Mouse (Mus musculus) ES-E14 (cell line): Measurements from ENCODE around the gene Klrb1f. TPM values are rescaled to one million over a fixed set of nuclear protein-coding genes. Genes with fewer than 3 reads are reported as not detected.
"Not testable (repeated sequence)": the region's sequence is repeated elsewhere in the genome, so short reads cannot be mapped to it uniquely, and the experiment has no call there.

Experiments used
- DNase-seq: peaks from one replicate; pipeline ENCODE4 v3.0.0-alpha.2; 2013; ENCODE audit warnings: low read depth, low spot score
- H3K27ac ChIP-seq: 2 replicates; pipeline ENCODE4 v1.5.1; 2012; ENCODE audit warnings: low read depth, mild to moderate bottlenecking, low read length, moderate library complexity, mixed read lengths; ENCODE audit not compliant: poor library complexity, insufficient read depth, severe bottlenecking
- H3K36me3 ChIP-seq: 2 replicates; pipeline ENCODE4 v1.6.1; 2012; ENCODE audit warnings: mild to moderate bottlenecking, low read length, moderate library complexity, mixed read lengths; ENCODE audit not compliant: control insufficient read depth, poor library complexity, insufficient read depth, severe bottlenecking
- H3K4me1 ChIP-seq, 2 experiments: fragments of 150-350 bp in 1 of 2; sonication (generic) in 1 of 2; 2 replicates each; pipeline ENCODE4 v1.6.1; 2012; ENCODE audit warnings: low read length in 2 of 2, mild to moderate bottlenecking in 1 of 2, mixed read lengths in 1 of 2; ENCODE audit not compliant: control insufficient read depth in 2 of 2, insufficient read depth in 2 of 2, poor library complexity in 1 of 2
- H3K4me3 ChIP-seq, 2 experiments: fragments of 150-350 bp in 1 of 2; sonication (generic) in 1 of 2; 2 replicates each; pipeline ENCODE4 v1.5.1; 2012; ENCODE audit warnings: low read length in 2 of 2, low read depth in 1 of 2, mild to moderate bottlenecking in 1 of 2, mixed read lengths in 1 of 2; ENCODE audit not compliant: insufficient read depth in 1 of 2, poor library complexity in 1 of 2, severe bottlenecking in 1 of 2
- H3K9ac ChIP-seq: 2 replicates; pipeline ENCODE4 v1.6.1; 2012; ENCODE audit warnings: low read depth, mild to moderate bottlenecking, low read length, mixed read lengths; ENCODE audit not compliant: poor library complexity, insufficient read depth, severe bottlenecking
- H3K9me3 ChIP-seq: fragments of 150-350 bp; sonication (generic); 2 replicates; pipeline ENCODE4 v1.6.1; 2012; ENCODE audit warnings: low read depth, mild to moderate bottlenecking, low read length; ENCODE audit not compliant: control insufficient read depth, insufficient read depth
- CHD2 ChIP-seq: IDR thresholded peaks from 2 replicates; pipeline ENCODE4 v1.6.1; 2014; ENCODE audit warnings: mild to moderate bottlenecking, low read depth, low read length, inconsistent platforms
- HCFC1 ChIP-seq: IDR thresholded peaks from 2 replicates; pipeline ENCODE4 v1.6.1; 2012; ENCODE audit warnings: low read length, inconsistent platforms, borderline replicate concordance; ENCODE audit not compliant: insufficient read depth
- MAFK ChIP-seq: IDR thresholded peaks from 2 replicates; pipeline ENCODE4 v1.6.1; 2014; ENCODE audit warnings: mild to moderate bottlenecking, low read depth, low read length, inconsistent platforms; ENCODE audit not compliant: insufficient read depth
- ZC3H11A ChIP-seq: IDR thresholded peaks from 2 replicates; pipeline ENCODE4 v1.6.1; 2012; ENCODE audit warnings: low read depth, mild to moderate bottlenecking, inconsistent platforms, low read length, borderline replicate concordance
- ZNF384 ChIP-seq: IDR thresholded peaks from 2 replicates; pipeline ENCODE4 v1.6.1; 2012; ENCODE audit warnings: low read depth, low read length, inconsistent platforms
- in situ Hi-C, 2 experiments: fragments of 600-800 bp; cut with MboI; formaldehyde crosslinking; loops; one replicate each; pipeline ENCODE4 v1.15.1; 2025; ENCODE audit warnings: low sequenced_read_pairs in 2 of 2, inconsistent platforms in 1 of 2; ENCODE audit not compliant: unreplicated experiment in 2 of 2
- total RNA-seq: library from RNA; depleted of rRNA; stranded (reverse); fragments of 300-350 nt; gene quantifications from 2 replicates; pipeline ENCODE4 v1.2.3, GENCODE M21; 2012; rRNA removed

The Klrb1f gene
- total RNA-seq, 1 experiment, result not detected

GRCm38 (mm10) chr6:129095166-129095565 is 49.5 kb downstream of the Klrb1f start:
- H3K9ac ChIP-seq, result no peak overlapping the region
- in situ Hi-C loops, result no loop called here
- TF ChIP-seq MAFK (no peak), ZC3H11A (no peak), CHD2 (no peak), ZNF384 (no peak), HCFC1 (no peak)
- no peak overlapping the region for H3K4me3 ChIP-seq
- no peak for DNase-seq
- no peak overlapping the region for H3K27ac ChIP-seq
- H3K36me3 ChIP-seq, result no peaks in the 10 kb centered on the region
- H3K9me3 ChIP-seq, result peaks cover 1% of the 10 kb centered on the region; the same call in 1 of the 2 replicates
- no peaks in the 10 kb centered on the region for H3K4me1 ChIP-seq

- no peak for DNase-seq
- Histone ChIP-seq H3K9ac (no peak overlapping the region), H3K36me3 (no peaks in the 10 kb centered on the region), H3K9me3 (peaks cover 1% of the 10 kb centered on the region; the same call in 1 of the 2 replicates), H3K4me3 (no peak overlapping the region), H3K4me1 (no peaks in the 10 kb centered on the region), H3K27ac (no peak overlapping the region)
- TF ChIP-seq ZC3H11A (no peak), HCFC1 (no peak), ZNF384 (no peak), CHD2 (no peak)
- in situ Hi-C loops, result no loop called here
Measured at GRCm38 (mm10) chr6:129097929-129098328, 52.2 kb downstream of the Klrb1f start.

DNA sequence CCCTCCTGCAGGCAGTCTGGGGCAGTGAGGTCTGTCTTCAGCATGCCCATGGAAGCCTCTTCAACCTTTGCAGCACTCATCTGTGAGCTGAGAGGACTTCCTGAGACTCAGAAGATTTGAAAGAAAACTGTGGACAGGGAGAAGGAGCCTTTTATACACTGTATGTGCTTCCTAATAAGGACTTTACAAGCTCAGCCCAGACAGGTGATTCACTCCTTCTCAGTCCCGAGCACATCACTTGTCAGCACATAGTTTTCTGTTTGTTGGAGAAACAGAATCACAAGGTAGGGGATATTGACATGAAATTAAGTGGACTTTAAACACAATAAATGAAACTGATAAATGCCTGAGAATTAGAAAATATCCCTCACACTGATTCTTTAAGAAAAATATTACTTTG is 55.1 kb downstream of the Klrb1f start, which contains the start of gene Clec2e:
Gene Clec2e, minus strand, starts transcription at position 120 of the 400 bp plus-strand sequence.
- H3K36me3 ChIP-seq, H3K9me3 ChIP-seq, H3K4me3 ChIP-seq, DNase-seq, H3K4me1 ChIP-seq, in situ Hi-C loops, H3K27ac ChIP-seq, H3K9ac ChIP-seq: not testable (repeated sequence)

DNA sequence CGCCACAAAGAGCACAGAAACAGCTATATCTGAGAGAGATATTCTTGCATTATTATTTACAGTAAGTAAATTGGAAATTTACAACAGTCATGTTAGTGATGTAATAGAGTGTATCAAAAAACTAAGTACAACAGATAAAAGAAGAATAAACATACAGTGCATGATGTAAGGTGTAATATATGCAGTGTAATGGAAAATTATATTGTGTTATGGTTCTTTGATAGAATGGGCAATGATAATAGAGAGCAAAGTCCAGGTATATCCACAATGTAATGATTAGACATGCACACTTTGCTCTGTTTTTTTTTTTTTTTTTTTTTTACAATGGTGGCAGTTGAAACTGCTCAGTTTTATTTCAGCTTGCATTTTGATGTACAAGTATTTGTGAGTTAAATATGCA is 55.9 kb downstream of the Klrb1f start:
- no peak for DNase-seq
- in situ Hi-C loops, result no loop called here
- H3K36me3 ChIP-seq, result no peaks in the 10 kb centered on the region
- no peak overlapping the region for H3K4me3 ChIP-seq
- no peaks in the 10 kb centered on the region for H3K4me1 ChIP-seq
- TF ChIP-seq CHD2, result no peak
- no peak for TF ChIP-seq HCFC1
- TF ChIP-seq ZNF384, result no peak
- no peak for TF ChIP-seq ZC3H11A
- TF ChIP-seq MAFK, result no peak
- H3K9ac ChIP-seq, result no peak overlapping the region
- H3K27ac ChIP-seq, result no peak overlapping the region
- no peaks in the 10 kb centered on the region for H3K9me3 ChIP-seq

DNA sequence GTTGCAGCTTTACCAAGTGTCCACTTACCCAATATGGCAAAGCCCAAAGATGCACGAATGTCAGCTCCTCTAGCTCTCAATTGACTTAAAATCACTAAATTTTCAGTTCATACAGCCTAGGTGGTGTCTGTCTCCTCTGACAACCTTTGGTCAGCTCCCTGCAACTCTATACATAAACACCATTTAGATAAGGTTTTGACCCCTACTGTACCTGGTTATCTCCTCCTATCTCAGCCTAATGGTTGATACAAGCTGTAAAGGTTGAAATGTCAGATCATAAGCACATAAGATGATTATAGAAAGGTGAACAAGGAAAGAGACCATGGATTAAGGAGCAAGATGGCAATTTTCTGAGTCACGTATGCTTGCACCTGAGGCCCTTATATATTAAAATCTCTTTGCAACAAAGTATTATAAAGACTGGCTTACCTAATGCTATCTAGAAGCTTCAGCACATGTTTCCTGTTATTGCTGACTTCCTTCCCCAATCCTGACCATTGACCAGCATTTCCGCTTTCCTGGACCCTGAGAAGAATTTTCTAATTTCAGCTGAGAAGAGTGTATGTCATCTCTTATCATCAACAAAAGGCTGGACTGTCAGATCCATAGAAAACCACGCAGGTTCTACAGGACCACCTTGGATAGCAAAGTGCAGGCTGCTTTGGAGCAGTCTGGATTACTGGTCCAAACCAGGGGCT is 57.3 kb downstream of the Klrb1f start:
- Histone ChIP-seq H3K4me1 (no peaks in the 10 kb centered on the region), H3K4me3 (no peak overlapping the region), H3K9ac (no peak overlapping the region), H3K27ac (no peak overlapping the region), H3K36me3 (no peaks in the 10 kb centered on the region), H3K9me3 (no peaks in the 10 kb centered on the region)
- no peak for TF ChIP-seq MAFK
- no peak for TF ChIP-seq ZNF384
- no peak for TF ChIP-seq HCFC1
- no peak for TF ChIP-seq CHD2
- no peak for TF ChIP-seq ZC3H11A
- DNase-seq, result no peak
- in situ Hi-C loops, result no loop called here

Other genes starting within 250 kb of the Klrb1f start
- not detected in 2 replicates for gene Gm44511, start 219.6 kb upstream of the Klrb1f start, total RNA-seq
- not detected in 2 replicates for gene Klrb1b, start 219.6 kb upstream of the Klrb1f start, total RNA-seq
- 0.16 and 0.18 TPM in 2 replicates for gene Clec2i, start 158.3 kb upstream of the Klrb1f start, total RNA-seq
- gene BC035044, start 154.8 kb upstream of the Klrb1f start, total RNA-seq, result not detected in 2 replicates
- 0.22 TPM in 1 of 2 replicates, not detected in the other for gene Clec2g, start 111.5 kb upstream of the Klrb1f start, total RNA-seq
- not detected in 2 replicates for gene Clec2e, start 55.0 kb downstream of the Klrb1f start, total RNA-seq
- 0.40 and 0.42 TPM in 2 replicates for gene Clec2d, start 134.7 kb downstream of the Klrb1f start, total RNA-seq
- 0.49 TPM in 1 of 2 replicates, not detected in the other for gene Cd69, start 229.5 kb downstream of the Klrb1f start, total RNA-seq